Mouse (Mus musculus): ENCODE measurements around the gene Galc. TPM values are rescaled to one million over a fixed set of nuclear protein-coding genes. Genes with fewer than 3 reads are reported as not detected.

Gene Galc
- total RNA-seq (2021), result 15.8 and 20.8 TPM in 2 replicates
- long read RNA-seq, experiment 1, transcript Galc-201 (17 exons, 3,832 nt), result major isoform, 7 of 13 reads
- long read RNA-seq, experiment 1, partial matches to known transcripts, result 0 of 13 reads
- long read RNA-seq, experiment 1, other reads (novel, unspliced or antisense), result 6 of 13 reads
- long read RNA-seq, experiment 2, partial matches to known transcripts, result 1 of 5 reads
- long read RNA-seq, experiment 2, other reads (novel, unspliced or antisense), result 3 of 5 reads

DNA sequence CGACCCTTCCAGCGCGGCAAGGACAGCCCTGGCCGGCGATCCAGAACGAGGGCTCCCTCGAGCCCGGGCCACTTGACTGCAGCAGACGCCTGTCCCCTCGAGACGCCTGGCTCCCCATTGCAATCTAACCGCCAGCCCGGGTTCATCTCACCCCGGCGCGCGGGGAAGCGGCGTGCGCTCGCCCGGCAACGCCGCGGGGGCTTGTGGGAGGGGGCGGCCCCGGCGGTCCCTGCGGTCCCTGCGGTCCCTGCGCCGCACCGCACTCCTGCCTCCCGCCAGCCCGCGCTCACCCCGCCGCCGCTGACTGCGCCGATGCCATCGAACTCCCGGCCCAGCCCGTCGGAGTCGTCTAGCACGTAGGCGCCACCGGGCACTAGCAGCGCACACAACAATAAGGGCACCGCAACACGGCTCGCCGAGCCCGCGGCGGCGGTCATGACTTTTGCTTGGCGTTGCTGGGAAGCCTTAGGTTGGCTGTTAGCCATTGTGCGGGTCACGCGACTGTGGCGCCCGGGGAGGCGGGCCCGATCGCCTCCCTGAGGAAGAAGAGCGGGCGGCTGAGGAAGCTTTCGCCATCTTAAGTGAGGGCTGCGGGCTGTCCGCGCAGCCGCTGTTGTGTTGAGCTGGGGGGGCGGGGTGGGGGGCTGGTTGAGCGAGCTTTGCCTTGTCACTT, at the start of gene Galc:
TSS of gene Galc (minus strand) at position 615 of the 673 bp plus-strand sequence.
- peak; percentile 93 for DNase-seq

DNA sequence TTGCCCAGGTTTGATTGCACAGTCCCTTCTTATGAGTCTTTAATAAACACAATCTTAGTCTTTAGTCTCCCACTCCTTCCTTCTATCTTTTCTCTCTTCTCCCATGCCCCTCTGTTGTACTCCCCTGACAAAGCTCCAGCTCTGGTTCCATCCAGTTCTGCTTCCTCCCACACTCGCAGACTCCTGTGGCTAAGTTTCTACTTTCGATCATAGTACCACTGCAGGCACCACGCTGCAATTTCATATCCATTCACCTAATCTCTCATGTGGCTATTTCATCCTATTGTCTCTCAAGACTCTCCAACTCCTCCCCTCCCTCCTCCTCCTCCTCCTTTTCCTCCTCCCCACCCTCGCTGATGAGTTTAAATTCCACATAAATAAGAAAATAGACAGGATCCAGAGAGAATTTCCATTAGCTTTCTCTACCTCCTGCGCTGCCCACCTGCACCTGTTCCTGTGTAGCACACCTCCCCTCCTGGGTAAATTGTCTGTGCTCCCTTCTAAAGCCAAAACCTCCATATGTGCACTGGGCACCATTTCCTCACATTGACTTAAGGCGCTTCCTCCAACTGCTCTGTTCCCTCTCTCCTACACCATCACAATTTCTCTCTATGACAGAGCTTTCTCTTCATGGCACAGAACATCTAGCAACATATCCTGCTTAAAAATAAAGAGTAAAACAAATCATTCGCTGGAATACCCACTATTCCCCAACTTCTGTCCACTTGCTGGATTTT, 48.1 kb upstream of the Galc start:
- DNase-seq, result no peak

DNA sequence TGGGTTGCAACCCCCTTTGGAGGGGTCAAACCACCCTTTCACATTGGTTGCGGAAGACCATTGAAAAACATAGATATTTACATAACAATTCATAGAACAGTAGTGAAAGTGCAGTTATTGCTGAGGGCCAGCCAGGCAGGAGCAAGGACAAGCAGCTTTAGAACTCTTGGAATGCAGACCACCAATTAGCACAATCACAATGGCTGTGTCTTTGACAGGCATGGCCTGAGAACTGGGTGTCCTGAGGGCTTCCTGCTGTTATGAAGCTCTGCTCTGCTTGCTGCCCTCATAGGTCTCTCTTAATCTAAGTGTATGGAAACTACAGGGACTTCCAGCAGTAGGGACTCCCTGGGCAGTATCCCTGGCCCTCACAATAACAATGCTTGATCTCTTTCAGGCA, 43.8 kb upstream of the Galc start:
- no peak for DNase-seq

DNA sequence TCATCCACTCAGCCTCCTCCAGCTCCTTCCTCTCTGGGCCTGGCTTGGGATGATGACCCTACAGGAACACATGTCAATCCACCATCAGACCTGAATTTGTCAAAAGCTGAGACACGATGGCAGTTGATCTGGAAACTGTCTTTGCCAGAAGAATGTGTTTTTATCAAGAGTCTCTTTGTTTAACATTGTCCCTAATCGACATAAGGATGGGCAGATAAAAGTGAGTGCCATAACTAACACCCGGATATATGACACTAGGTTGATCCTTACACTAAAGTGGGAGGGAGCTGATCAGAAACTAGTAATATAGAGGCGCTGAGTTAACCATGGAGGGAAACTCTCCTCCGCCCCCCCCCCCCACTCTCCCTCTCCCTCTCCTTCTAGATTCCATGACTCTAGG, 42.7 kb upstream of the Galc start:
- no peak for DNase-seq

DNA sequence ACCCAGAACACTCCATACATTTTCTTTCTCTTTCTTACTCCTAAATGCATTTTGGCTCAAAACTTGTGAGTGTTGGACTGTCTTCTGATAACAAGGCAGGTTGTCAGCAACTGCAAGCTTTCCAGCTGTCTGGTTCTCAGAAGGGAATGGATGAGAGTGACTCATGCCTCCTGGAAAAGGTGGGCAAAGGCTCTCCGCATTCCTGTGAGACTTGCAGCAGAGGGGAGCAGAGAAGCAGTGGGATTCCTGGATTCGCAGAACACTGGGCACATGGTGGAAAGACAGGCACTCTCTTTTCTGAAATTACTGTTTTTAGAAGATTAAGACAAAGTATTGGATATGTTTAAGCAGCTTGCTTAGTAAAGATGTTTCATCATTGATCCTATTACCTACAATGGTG, 35.0 kb upstream of the Galc start:
- no peak for DNase-seq

DNA sequence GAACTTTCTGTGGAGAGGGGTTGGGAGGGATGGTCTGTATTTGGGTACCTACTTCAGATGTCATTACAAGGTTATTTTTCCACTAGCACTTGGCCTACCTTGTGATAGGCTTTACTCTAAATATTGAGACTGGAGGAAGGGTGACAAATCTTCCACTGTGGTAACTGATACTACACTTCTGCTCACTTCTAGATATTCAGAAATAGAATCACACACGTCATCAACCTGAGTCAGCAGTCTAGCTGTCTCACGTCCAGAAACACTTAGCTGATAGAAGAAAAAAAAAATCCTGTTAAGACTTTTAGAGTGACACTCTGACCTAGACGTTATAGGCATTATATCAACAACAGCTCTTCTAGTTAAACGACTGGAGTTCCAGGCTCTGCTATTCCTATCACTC, 33.0 kb upstream of the Galc start:
- DNase-seq, result no peak

DNA sequence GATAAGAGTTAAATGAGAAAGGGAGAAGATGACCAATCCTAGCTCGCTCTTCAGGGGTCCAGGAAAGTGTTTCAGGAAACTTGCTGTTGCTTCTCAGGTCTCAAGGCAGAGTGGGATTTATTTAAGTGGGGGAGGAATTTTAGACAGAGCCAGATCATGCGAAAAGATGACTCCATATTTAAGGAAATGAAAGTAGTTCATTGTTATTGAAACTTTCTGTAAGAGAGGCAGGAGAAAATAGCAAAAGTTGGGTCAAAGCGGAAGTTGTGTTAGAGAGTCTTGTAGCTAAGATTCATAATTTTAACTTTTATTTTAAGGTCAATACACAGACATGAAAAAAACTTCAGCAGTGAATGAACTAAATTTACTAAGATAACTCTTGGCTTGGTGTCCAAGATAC, 31.2 kb upstream of the Galc start:
- no peak for DNase-seq

DNA sequence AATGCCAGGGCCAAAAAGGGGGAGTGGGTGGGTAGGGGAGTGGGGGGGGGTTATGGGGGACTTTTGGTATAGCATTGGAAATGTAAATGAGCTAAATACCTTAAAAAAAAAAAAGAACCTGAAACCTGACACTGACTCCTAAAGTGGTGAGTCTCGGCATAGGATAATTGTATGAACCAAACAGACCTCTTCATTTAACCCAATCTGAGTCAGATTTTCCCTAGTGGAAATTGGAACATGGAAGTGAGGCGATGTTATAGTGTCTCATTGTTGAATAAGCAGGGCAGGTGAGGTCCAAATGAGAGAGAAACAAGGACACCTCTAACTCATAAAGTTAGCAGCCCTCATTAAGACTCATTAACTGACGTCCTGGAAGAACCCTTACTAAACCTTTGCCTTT, 25.2 kb upstream of the Galc start:
- no peak for DNase-seq

DNA sequence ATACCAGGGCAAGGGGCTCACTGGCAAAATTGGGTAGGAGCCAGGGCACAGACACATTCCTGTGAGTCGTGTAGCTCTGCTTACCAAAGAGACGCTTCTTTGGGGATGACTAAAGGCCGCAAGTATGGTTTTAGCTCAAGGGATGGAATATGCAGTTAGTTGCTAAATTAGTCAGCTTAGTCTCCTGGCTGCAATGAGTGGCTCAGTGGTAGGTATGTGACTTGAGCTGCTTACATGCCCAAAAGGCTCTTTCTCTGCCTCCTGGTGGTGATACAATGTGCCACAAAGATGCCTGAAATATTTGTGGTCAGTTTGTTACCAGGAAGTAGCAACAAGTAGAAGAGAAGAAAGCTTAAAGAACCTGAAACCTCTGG, 24.2 kb upstream of the Galc start:
- DNase-seq, result no peak

DNA sequence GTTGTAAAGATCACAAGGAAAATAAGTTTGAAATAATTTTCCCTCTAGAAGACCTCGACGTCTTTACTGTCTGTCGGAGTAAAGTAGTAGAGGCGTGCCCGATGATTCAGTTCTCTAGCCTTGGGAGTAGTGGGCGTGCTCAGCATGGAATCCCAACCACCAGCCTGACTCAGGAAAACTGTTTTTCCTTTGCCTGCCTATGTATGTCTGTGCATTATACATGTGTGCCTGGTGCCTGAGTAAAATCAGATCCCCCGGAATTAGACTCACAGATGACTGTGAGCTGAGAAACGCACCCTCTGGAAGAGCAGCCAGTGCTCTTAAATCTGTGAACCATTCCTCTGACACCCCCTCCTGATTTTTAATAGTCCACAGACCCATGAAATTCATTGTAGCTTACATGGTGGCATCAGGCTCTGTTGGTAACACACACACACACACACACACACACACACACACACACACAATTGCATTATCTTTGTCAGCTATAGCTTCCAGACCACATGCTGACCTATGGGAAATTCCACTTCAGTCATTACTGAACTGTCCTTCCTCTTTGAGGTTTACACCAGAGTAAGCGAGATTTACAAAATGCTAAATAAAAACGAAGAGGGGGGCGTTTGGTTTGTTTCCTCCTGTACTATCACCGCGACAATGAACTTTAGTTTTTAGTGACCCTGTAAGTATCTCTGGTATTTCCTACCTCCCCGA, 23.7 kb upstream of the Galc start:
- DNase-seq, result peak; percentile 64

DNA sequence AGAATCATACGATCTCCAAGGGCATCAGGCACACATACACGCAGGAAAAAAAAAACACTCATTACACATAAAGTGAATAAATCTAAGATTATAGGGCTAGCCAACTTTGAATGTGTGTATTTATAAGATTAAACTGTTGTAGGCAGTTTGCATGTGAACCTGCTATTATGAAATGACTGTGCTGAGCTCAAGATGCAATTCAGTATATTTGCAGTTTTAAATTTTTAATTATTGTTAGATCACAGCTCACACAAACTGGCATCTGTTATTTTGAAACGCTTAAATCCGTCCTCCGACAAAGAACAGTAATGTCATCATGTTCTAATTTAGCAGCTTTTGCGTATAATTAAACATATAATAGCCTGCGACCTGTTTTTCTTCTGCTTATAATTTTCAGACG, 21.7 kb upstream of the Galc start:
- no peak for DNase-seq

DNA sequence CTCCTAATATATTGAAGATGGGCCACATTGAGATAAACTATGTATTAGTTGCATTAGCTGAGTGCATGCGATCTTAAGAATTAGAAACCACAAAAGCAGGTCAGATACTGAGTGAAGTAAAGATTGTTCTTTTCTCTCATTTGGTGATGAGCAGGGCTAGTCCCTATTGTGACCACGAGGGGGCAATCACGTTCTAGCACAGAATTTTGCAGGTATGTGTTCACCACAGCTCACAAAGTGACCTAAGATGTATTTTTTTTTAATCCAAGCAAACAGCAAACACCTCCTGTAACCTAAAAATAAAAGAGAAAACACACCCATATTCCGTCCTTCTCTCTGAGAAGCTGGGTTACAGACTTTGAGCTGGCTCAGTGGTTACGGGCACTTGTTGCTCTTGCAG, 21.3 kb upstream of the Galc start:
- DNase-seq, result peak; percentile 78

DNA sequence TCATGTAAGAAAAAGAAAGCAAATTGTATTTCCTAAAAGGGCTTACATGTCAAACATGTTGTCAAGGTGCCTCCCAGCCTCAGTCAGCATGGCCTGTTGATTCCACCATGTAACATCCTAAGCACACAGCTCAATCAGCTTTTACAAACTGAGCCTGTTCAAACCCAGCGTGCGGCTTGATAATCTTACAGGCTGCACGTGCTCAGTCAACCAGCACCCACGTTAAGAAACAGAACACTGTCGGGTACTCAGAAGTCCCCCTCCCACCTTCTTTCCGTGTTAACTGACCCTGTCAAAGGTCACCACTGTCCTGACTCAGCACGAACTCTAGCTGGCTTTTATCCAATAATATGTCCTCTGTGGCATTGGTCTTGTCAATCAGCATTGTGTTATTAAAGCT, 13.2 kb upstream of the Galc start:
- DNase-seq, result no peak

DNA sequence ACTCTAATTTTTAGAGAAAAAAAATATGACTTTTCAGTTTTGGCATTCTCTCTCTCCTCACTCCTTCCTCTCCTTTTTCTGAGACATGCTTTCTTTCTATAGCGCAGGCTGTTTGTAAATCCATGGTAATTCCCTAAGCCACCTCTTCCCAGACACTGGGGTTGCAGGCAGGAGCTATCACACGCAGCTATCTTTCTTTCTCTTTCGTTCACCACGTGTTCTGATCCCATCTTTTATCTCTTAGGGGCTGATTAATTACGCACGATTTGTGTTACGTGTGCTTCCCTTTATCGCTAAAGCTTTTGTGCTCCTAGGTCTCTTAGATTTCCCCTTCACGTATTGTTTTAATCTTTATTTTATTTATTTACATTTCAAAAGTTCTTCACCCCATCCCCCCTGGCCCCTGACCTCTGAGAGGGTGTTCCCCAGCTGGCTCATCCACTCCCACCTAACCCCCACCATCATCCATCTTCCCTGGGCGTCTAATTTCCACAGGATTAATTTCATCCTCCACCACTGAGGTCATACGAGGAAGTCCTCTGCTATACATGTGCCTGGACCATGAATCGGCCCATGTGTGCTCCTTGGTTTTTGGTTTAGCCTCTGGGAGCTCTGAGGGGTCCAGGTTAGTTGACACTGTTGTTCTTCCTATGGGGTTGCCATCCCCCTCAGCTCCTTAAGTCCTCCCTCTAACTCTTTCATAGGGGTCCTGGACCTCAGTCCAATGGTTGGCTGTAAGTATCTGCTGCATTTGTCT, 11.7 kb upstream of the Galc start:
- DNase-seq, result no peak

DNA sequence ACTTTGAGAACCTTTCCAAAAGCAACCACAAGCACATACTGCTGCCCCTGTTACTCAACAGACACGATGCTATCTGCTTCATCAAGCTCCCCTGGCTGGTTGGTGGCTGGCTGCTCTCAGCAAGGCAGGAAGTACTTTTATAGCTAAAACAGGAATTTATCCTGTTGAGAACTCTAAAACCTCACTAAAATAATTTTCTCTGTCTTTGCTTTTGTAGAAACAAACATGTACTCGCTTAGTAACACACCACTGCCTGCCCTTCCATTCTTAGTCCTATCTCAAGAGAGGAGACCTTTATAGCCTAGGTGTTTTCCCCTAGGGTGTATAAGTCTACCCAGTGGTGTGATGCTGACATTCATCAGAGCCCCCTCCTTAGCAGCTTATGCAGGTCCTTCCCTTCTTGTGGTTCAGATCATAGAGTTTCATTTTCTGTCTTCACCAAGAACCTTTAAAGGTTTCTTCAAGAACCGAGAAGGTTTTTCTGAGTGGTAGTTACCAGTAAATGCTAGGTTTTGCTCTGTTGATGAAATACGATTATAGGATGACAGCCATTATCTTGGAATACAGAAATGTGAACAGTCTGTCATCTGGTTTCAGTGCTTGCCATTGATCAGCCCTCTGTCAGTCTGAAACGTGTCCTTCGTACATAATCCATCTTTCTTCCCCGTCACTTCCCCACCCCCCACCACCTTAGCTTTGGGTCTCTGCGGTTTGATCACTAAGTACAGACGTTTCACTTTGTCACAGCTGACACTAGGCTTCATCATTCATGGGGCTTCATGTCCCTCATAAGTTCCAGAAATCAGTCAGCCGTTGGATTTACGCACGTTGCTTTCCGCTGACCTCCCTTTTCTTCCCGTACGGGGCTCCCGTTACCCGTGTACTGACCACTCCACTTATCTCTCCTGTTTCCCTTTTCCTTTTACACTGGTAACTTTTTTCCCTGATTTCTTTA, 10.8 kb upstream of the Galc start:
- DNase-seq, result no peak

DNA sequence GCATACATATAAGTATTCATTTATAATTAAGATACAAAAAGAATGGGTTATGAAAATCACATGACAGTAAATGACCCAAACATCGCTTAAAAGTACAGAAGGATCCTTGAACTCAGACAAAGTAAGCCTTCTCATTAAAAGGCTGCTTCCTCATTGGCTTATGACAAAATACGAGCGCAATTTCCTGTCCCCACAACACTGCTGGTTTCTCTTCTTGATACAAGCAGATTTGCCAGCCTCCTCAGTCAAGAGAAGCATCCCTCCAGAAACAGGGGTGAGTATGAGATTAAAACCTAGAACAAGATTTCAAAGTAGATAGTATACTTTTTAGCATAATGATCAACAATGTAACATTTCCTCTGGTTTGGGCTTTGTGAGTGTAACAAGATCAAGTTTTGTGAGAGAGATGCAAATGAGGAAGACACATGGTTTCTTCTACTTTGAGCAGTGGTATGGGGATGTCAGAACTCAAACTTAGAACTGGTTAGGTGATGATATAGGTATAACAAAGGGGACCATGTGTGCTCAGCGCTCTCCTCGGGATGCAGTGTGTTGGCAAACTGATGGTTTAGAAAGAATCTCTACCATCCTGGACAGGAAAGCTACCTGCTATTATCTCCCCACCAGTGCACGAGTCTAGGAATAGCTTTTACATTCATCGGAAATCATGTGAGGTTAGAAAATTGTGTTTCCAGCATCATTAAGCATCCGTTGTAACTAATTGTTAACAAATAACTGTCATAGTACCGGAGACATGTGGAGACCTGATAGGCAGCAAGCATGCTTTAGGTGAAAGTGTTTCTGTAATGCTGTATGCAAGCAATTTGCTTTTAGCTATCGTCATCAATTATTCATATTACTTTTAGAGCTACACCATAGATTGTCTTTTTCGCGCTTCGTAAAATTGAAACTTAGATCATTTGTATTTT, 9.4 kb upstream of the Galc start, which contains the start of gene Gpr65:
TSS of gene Gpr65 (plus strand) at position 195 of the 929 bp plus-strand sequence.
- no peak for DNase-seq

DNA sequence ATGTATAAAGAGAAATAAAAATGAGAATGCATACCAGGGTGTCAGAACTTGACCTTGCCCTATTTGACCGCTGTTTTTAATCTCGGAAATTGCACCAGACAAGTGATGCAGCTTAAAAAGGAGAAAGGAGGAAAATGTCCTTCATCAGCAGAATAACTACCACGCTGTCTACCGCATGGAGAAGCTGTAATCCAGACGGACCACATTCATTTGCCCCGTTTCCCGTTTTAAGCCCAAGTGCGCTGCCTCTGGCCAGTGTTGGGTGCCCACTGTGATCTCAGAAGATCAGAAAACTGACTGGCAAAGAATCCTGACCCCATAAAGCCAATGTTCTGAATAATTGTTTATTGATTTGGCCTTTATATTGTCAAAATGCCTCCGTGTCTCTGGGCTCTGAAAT, 6.4 kb upstream of the Galc start:
- no peak for DNase-seq

DNA sequence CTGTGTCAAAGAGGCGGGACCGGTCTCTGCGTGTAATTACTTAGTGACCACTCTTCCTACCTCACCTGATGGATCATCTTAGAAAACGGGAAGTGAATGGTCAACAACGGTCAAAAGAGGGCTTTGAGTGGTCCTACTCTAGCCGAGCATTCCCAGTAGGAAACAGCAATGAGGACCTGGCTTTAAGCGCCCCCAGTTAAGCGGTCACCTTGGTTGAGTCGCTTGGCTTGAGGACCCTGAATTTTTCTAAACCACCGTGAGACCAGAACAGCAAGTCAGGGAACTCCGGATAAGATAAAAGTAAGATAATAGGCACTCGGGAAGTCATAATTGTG, 226 bp upstream of the Galc start:
- no peak for DNase-seq

DNA sequence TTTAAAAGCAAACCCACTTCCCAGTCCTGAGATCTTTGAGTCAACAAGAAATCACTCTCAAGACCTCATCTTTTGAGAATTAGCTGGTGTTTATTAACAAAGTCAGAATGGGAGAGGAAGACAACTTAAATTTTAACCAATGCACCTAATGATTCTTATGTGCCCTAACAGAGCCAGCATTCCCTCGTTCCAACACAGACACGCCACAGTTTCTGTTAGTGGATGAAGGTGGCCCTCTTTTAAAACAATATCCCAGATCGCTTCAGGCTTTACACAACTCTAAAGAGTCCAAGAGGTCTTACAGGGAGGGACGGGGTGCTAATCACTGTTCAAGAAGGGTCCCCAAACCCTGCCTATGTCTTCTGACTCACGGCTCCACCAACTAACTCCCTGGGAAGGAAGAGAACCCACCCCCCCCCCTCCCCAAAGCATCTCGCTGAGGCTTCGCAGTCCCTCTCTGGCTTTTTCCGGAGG, 851 bp downstream of the Galc start:
- DNase-seq, result no peak

All from adrenal gland, postnatal 14 days (tissue).